7 mouse cellular contexts compared by ENCODE assay signal in the genomic region with DNA sequence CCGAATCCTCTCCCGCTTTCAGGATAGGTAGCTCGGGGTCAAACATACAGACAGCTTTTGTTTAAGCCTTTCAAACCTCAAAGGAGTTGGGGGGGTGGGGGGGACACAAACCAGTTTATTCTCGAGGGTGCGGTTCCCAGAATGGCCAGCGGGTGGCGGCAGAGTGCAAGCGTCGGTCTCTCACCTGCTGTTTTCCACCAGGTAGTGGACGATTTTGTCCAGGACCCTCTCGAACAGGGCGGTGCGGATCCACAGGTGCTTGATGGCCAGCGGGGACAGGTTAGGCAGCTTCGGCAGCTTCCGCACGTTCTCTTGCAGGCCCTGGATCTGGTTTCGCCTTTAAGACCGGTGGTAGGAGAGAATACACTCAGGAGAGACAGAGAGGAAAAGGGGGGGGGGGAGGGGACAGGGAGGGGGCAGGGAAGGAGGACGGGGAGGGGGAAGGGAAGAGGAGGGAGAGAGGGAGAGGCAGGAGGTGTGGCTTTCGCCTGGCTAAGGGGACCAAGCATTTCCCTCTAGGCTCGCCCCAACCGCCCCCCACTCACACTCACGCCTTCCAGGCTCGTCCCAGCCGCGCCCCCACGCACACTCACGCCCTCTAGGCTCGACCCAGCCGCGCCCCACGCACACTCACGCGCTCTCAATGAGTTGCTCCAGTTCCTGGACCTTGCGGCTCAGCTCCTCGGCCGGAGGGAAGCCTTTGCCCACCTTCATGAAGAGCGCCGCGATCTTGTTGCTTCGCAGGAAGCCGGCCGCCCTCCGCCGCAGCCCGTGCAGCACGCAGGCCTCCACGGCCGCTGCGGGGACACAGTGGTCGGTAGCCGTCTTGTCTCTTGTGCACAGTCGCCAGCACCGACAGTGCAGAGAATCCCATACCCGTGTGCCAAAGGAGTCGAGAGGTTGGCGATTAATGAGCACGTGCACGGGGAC. TPM values are rescaled to one million over a fixed set of nuclear protein-coding genes. Genes with fewer than 3 reads are reported as not detected.
DNase-seq lines count a peak whose midpoint lies in the region; ATAC-seq and TF ChIP-seq lines count a peak whose summit lies in the region.

No protein-coding gene starts in this region.

- 2% methylated on average over 51 of the region's 60 CpGs for WGBS in hindbrain, embryonic 13.5 days
- WGBS in midbrain, embryonic 11.5 days, result 4% methylated on average over 58 of the region's 60 CpGs

- no peak overlapping the region for H3K9ac ChIP-seq in CH12.LX (ENCODE audit: insufficient read depth, low read depth)
- H3K9ac ChIP-seq in hindbrain, embryonic 13.5 days, result peak overlapping the region; percentile 29; the same call in 1 of the 2 replicates
- H3K9ac ChIP-seq in midbrain, embryonic 11.5 days (ENCODE audit: low read length), result no peak overlapping the region

- peaks cover 0 to 7% of the 10 kb centered on the region in 2 experiments; a peak in 2 of 4 replicates for H3K4me1 ChIP-seq in CH12.LX (ENCODE audit: control insufficient read depth in 1 of 2, insufficient read depth in 2 of 2)
- peaks cover 10% of the 10 kb centered on the region for H3K4me1 ChIP-seq in hindbrain, embryonic 13.5 days (replicated peaks)
- H3K4me1 ChIP-seq in midbrain, embryonic 11.5 days (ENCODE audit: control insufficient read depth, insufficient read depth, low read length), result peaks cover 7% of the 10 kb centered on the region
- peaks cover 2% of the 10 kb centered on the region; the same call in 1 of the 2 replicates for H3K4me1 ChIP-seq in testis, adult 2 months (ENCODE audit: control insufficient read depth, insufficient read depth, low read length)

- H3K4me2 ChIP-seq in CH12.LX (ENCODE audit: insufficient read depth, low read depth, poor library complexity, severe bottlenecking), result no peak overlapping the region
- peak overlapping the region; percentile 45 for H3K4me2 ChIP-seq in hindbrain, embryonic 13.5 days
- H3K4me2 ChIP-seq in midbrain, embryonic 11.5 days, result peak overlapping the region; percentile 42

- peak; percentile 10 to 22; a peak in 2 of 4 replicates for TF ChIP-seq CTCF in CH12.LX (conservative IDR thresholded peaks at IDR 0.05 in 1 of 2, IDR thresholded peaks at IDR 0.05 in 1 of 2; ENCODE audit: low read depth in 2 of 2, low read length in 2 of 2)
- TF ChIP-seq CTCF in testis, adult 2 months (IDR thresholded peaks at IDR 0.05; ENCODE audit: control insufficient read depth, insufficient read depth, insufficient replicate concordance, low read depth, low read length), result peak; percentile 86

- TF ChIP-seq EP300 in CH12.LX (IDR thresholded peaks at IDR 0.05; ENCODE audit: low read length), result no peak

- H3K36me3 ChIP-seq in CH12.LX (replicated peaks in 1 of 2; ENCODE audit: control insufficient read depth in 1 of 2, insufficient read depth in 1 of 2, low read length in 1 of 2), result no peaks in the 10 kb centered on the region
- peaks cover 36% of the 10 kb centered on the region for H3K36me3 ChIP-seq in hindbrain, embryonic 13.5 days
- no peaks in the 10 kb centered on the region for H3K36me3 ChIP-seq in midbrain, embryonic 11.5 days (ENCODE audit: control insufficient read depth, insufficient read depth, low read length)
- H3K36me3 ChIP-seq in testis, adult 2 months (ENCODE audit: control insufficient read depth, insufficient read depth, low read length), result no peaks in the 10 kb centered on the region

- dilution Hi-C loops in CH12.LX (cut with MboI; ENCODE audit: extremely low pct_ligation_motif_present, extremely low pct_unique_long_range_greater_than_20kb, low sequenced_read_pairs), result no loop called here

- 0 out of 2 replicates have a peak, but pooled peaks have one; percentile 29 for ATAC-seq in hindbrain, embryonic 13.5 days (ENCODE audit: low FRiP score)
- peak; percentile 35; the same call in 1 of the 2 replicates for ATAC-seq in midbrain, embryonic 11.5 days (ENCODE audit: low FRiP score)

- H3K27ac ChIP-seq in CH12.LX (ENCODE audit: insufficient read depth, low read depth), result no peak overlapping the region
- H3K27ac ChIP-seq in hindbrain, embryonic 13.5 days, result no peak overlapping the region
- no peak overlapping the region for H3K27ac ChIP-seq in midbrain, embryonic 11.5 days (ENCODE audit: low read depth, low read length)
- H3K27ac ChIP-seq in testis, adult 2 months (ENCODE audit: control insufficient read depth, insufficient read depth, low read depth, low read length), result no peak overlapping the region

- TF ChIP-seq POLR2A in CH12.LX (IDR thresholded peaks at IDR 0.05; ENCODE audit: low read depth, low read length), result no peak
- no peak for TF ChIP-seq POLR2A in testis, adult 2 months (IDR thresholded peaks at IDR 0.05; ENCODE audit: control insufficient read depth, low read depth, low read length)

- DNase-seq in CH12.LX (ENCODE audit: extremely low read depth) (no peak), MN1 (ENCODE audit: low spot score) (peak; percentile 50)
- DNase-seq in embryo, embryonic 9.5 days (ENCODE audit: extremely low spot score), result peak; percentile 65
- DNase-seq in left cerebral cortex, postnatal 14 days (ENCODE audit: low spot score in 2 of 2), result peak; percentile 70 to 83
- peak; percentile 98 for DNase-seq in midbrain, embryonic 11.5 days (ENCODE audit: low spot score, missing footprints)

- in situ Hi-C loops in CH12.LX (cut with MboI; ENCODE audit: low pct_ligation_motif_present, low pct_unique_long_range_greater_than_20kb, low sequenced_read_pairs), result no loop called here

- no peaks in the 10 kb centered on the region for H3K79me2 ChIP-seq in CH12.LX (replicated peaks; ENCODE audit: control insufficient read depth, extremely low read depth, insufficient read depth, poor library complexity, severe bottlenecking)

- no peak overlapping the region for H3K4me3 ChIP-seq in CH12.LX (replicated peaks in 1 of 3; ENCODE audit: low read depth in 2 of 3, low read length in 2 of 3, poor library complexity in 1 of 3)
- peak overlapping the region; percentile 21; the same call in 1 of the 2 replicates for H3K4me3 ChIP-seq in hindbrain, embryonic 13.5 days
- H3K4me3 ChIP-seq in midbrain, embryonic 11.5 days (ENCODE audit: low read depth, low read length), result peak overlapping the region; percentile 17
- no peak overlapping the region; the same call in 1 of the 2 replicates for H3K4me3 ChIP-seq in testis, adult 2 months (ENCODE audit: control insufficient read depth, low read depth, low read length)

- peaks cover 9% of the 10 kb centered on the region for H3K27me3 ChIP-seq in CH12.LX (replicated peaks)
- peaks cover 44% of the 10 kb centered on the region for H3K27me3 ChIP-seq in hindbrain, embryonic 13.5 days
- H3K27me3 ChIP-seq in midbrain, embryonic 11.5 days (ENCODE audit: control insufficient read depth, insufficient read depth, low read length), result peaks cover 23% of the 10 kb centered on the region
- H3K27me3 ChIP-seq in testis, adult 2 months (ENCODE audit: control insufficient read depth, insufficient read depth, low read length), result no peaks in the 10 kb centered on the region

- H3K9me3 ChIP-seq in CH12.LX (replicated peaks; ENCODE audit: low read length), result peaks cover 13% of the 10 kb centered on the region
- H3K9me3 ChIP-seq in hindbrain, embryonic 13.5 days, result no peaks in the 10 kb centered on the region
- no peaks in the 10 kb centered on the region for H3K9me3 ChIP-seq in midbrain, embryonic 11.5 days (ENCODE audit: control insufficient read depth, low read length)

- intact Hi-C loops in left cerebral cortex, postnatal 14 days (cut with DNase I), result loop anchor here (2.0 kb wide), 1 partner anchor 24 kb away; a partner anchor contains a TSS

- TF ChIP-seq RAD21 in CH12.LX (IDR thresholded peaks at IDR 0.05; ENCODE audit: low read depth, low read length), result peak; percentile 5

TF ChIP-seq in CH12.LX, 34 proteins besides CTCF, POLR2A, EP300 and RAD21:
- TF ChIP-seq UBTF (IDR thresholded peaks at IDR 0.05; ENCODE audit: low read depth, low read length) (no peak), HCFC1 (IDR thresholded peaks at IDR 0.05; ENCODE audit: low read depth, low read length) (no peak), POLR2AphosphoS2 (IDR thresholded peaks at IDR 0.05; ENCODE audit: low read depth, low read length) (no peak), USF1 (IDR thresholded peaks at IDR 0.05; ENCODE audit: low read depth, low read length) (no peak), CHD1 (IDR thresholded peaks at IDR 0.05; ENCODE audit: low read depth, low read length) (no peak), TBP (conservative IDR thresholded peaks at IDR 0.05; ENCODE audit: low read depth, low read length) (no peak), GABPA (IDR thresholded peaks at IDR 0.05; ENCODE audit: insufficient replicate concordance, low read depth, low read length) (no peak), JUND (conservative IDR thresholded peaks at IDR 0.05; ENCODE audit: low read depth, low read length) (no peak), USF2 (conservative IDR thresholded peaks at IDR 0.05; ENCODE audit: low read depth, low read length) (no peak), ETS1 (conservative IDR thresholded peaks at IDR 0.05; ENCODE audit: low read depth, low read length) (no peak), ZC3H11A (IDR thresholded peaks at IDR 0.05; ENCODE audit: low read depth, low read length) (no peak), NELFE (IDR thresholded peaks at IDR 0.05; ENCODE audit: low read depth, low read length) (no peak), SIN3A (IDR thresholded peaks at IDR 0.05; ENCODE audit: low read length) (no peak), CHD2 (IDR thresholded peaks at IDR 0.05; ENCODE audit: low read length) (no peak), TCF12 (IDR thresholded peaks at IDR 0.05; ENCODE audit: low read depth, low read length) (no peak), MEF2A (IDR thresholded peaks at IDR 0.05; ENCODE audit: borderline replicate concordance, low read depth, low read length) (no peak)
TF ChIP-seq in CH12.LX: peak in this region for 0.

RNA-seq across cellular contexts. Expression of a gene that starts 23.7 kb away (rescaled TPM):
- 0.08 and 0.29 TPM in 2 replicates for total RNA-seq in CH12.LX (2012; rRNA removed)
- total RNA-seq in CH12.LX (2014; rRNA removed), result not detected in 2 replicates
- polyA plus RNA-seq in CH12.LX (2012; ENCODE audit: insufficient read length, low read depth), result not detected in 2 replicates
- polyA plus RNA-seq in hindbrain, embryonic 13.5 days (2015; fragmentation: Nextera tagmentation; extraction: Ambion mirVana), result 14.2 and 14.5 TPM in 2 replicates
- 100 to 1,000 TPM; 100 to 110 TPM for total RNA-seq in left cerebral cortex, postnatal 14 days (2021)
- polyA plus RNA-seq in midbrain, embryonic 11.5 days (2014; fragmentation: Nextera tagmentation; extraction: Ambion mirVana), result 10.8 TPM in 2 replicates
- polyA plus RNA-seq in testis, adult 2 months (2012; rRNA removed), result 1.8 and 2.2 TPM in 2 replicates

Comparison
In these comparisons a context has a peak if more than half of its experiments do, and no peak if none do; other contexts are left out.
1. H3K4me3 ChIP-seq: peak in hindbrain, embryonic 13.5 days (single experiment) and midbrain, embryonic 11.5 days (single experiment); none in CH12.LX (0 of 3) and testis, adult 2 months (single experiment).